In the genomic region with DNA sequence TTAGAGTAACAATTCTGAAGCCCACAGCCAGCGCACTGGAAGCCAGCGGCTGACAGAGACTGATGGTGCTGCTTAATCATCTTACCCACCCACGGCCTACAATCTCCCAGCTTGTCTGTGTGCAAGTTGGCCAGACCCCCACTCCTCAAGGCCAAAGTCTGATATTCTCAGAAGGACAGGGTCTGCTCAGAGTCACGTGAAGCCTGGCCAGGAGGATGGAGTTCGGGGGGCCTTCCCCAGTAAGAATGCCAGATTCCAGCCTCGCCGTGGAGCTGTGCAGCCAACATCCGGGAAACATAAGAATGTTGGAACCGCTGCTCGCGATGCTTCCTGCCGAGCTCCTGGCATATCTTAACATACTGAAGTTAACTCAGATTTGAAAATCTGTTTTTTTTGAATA, we compare ENCODE assay signal across 10 mouse cellular contexts.
DNase-seq lines count a peak whose midpoint lies in the region; ATAC-seq and TF ChIP-seq lines count a peak whose summit lies in the region.
"Had no signal": no experiment of that assay in that cellular context is flagged by ENCODE, and none has a peak within 500 bp of the region (broad histone marks: within the 10 kb centered on the region; RNA-seq: fewer than 3 reads in every experiment).

No protein-coding gene starts in this region.

- no peak for TF ChIP-seq CTCF in forebrain, postnatal 0 days (IDR thresholded peaks at IDR 0.05; ENCODE audit: low read depth)

- peak; percentile 37 for DNase-seq in forebrain, postnatal 0 days
- no peak for DNase-seq in forebrain, embryonic 14.5 days (ENCODE audit: low spot score)
- peak; percentile 47 for DNase-seq in urinary bladder, postnatal 14 days (ENCODE audit: low spot score)
- DNase-seq in urinary bladder, adult 18-20 months (ENCODE audit: low spot score in 2 of 2), result no peak
- no peak for DNase-seq in frontal cortex, postnatal 36 days (ENCODE audit: low spot score in 2 of 2)
- DNase-seq in spleen, adult 12 weeks (ENCODE audit: low spot score), result no peak
- DNase-seq: cerebellum, postnatal 14 days; spleen, adult 18-20 months had no signal

- no peaks in the 10 kb centered on the region for H3K36me3 ChIP-seq in forebrain, postnatal 0 days (ENCODE audit: insufficient read depth)
- no peaks in the 10 kb centered on the region for H3K36me3 ChIP-seq in forebrain, embryonic 14.5 days (ENCODE audit: control insufficient read depth, insufficient read depth, low read length)
- peaks cover 8% of the 10 kb centered on the region; the same call in 1 of the 2 replicates for H3K36me3 ChIP-seq in hindbrain, embryonic 12.5 days

- H3K27ac ChIP-seq in forebrain, postnatal 0 days (ENCODE audit: low read depth, low read length), result no peak overlapping the region
- no peak overlapping the region for H3K27ac ChIP-seq in forebrain, embryonic 14.5 days (ENCODE audit: low read depth, low read length)
- peak overlapping the region; percentile 40; the same call in 1 of the 2 replicates for H3K27ac ChIP-seq in hindbrain, embryonic 12.5 days

- no peak; the same call in 1 of the 2 replicates for ATAC-seq in forebrain, postnatal 0 days
- no peak for ATAC-seq in forebrain, embryonic 14.5 days
- ATAC-seq in hindbrain, embryonic 12.5 days (ENCODE audit: low FRiP score), result no peak
- ATAC-seq in monocyte, adult 5-6 weeks (replicated peaks; ENCODE audit: insufficient number of reproducible peaks, low FRiP score, low TSS enrichment, poor library complexity, severe bottlenecking), result no peak

- H3K4me1 ChIP-seq in forebrain, postnatal 0 days (ENCODE audit: insufficient read depth), result no peaks in the 10 kb centered on the region
- H3K4me1 ChIP-seq in forebrain, embryonic 14.5 days (ENCODE audit: control insufficient read depth, insufficient read depth, low read length), result no peaks in the 10 kb centered on the region
- peaks cover 12% of the 10 kb centered on the region for H3K4me1 ChIP-seq in hindbrain, embryonic 12.5 days

- H3K4me3 ChIP-seq in forebrain, postnatal 0 days (ENCODE audit: low read depth, low read length), result no peak overlapping the region
- no peak overlapping the region for H3K4me3 ChIP-seq in forebrain, embryonic 14.5 days (ENCODE audit: low read depth, low read length)
- H3K4me3 ChIP-seq in hindbrain, embryonic 12.5 days, result no peak overlapping the region

- no peaks in the 10 kb centered on the region for H3K9me3 ChIP-seq in forebrain, postnatal 0 days (ENCODE audit: low read length)
- H3K9me3 ChIP-seq in forebrain, embryonic 14.5 days (replicated peaks; ENCODE audit: control insufficient read depth, low read length), result no peaks in the 10 kb centered on the region
- H3K9me3 ChIP-seq in hindbrain, embryonic 12.5 days (replicated peaks), result 0 out of 2 replicates have a peak, but pooled peaks cover 4% of the 10 kb centered on the region

- WGBS in forebrain, postnatal 0 days, result 64% methylated on average over 12 of the region's 12 CpGs
- WGBS in forebrain, embryonic 14.5 days, result 79% methylated on average over 12 of the region's 12 CpGs
- 51% methylated on average over 12 of the region's 12 CpGs for WGBS in hindbrain, embryonic 12.5 days

- H3K4me2 ChIP-seq in forebrain, postnatal 0 days (ENCODE audit: low read depth), result no peak overlapping the region
- H3K4me2 ChIP-seq in forebrain, embryonic 14.5 days (ENCODE audit: low read length), result no peak overlapping the region
- H3K4me2 ChIP-seq in hindbrain, embryonic 12.5 days (replicated peaks), result no peak overlapping the region

- no peaks in the 10 kb centered on the region for H3K27me3 ChIP-seq in forebrain, postnatal 0 days (ENCODE audit: insufficient read depth, low read length)
- H3K27me3 ChIP-seq in forebrain, embryonic 14.5 days (replicated peaks; ENCODE audit: control insufficient read depth, insufficient read depth, low read length), result no peaks in the 10 kb centered on the region
- H3K27me3 ChIP-seq in hindbrain, embryonic 12.5 days, result no peaks in the 10 kb centered on the region

- H3K9ac ChIP-seq in forebrain, postnatal 0 days, result no peak overlapping the region
- H3K9ac ChIP-seq in forebrain, embryonic 14.5 days (ENCODE audit: low read length), result no peak overlapping the region
- H3K9ac ChIP-seq in hindbrain, embryonic 12.5 days, result no peak overlapping the region

Comparison
In these comparisons a context has a peak if more than half of its experiments do, and no peak if none do; other contexts are left out.
1. DNase-seq: peak in forebrain, postnatal 0 days (single experiment) and urinary bladder, postnatal 14 days (single experiment); none in forebrain, embryonic 14.5 days (single experiment), urinary bladder, adult 18-20 months (0 of 2), frontal cortex, postnatal 36 days (0 of 2) and spleen, adult 12 weeks (single experiment).